Mouse (Mus musculus) small intestine, adult 2 months (tissue): ENCODE measurements around the gene Scmh1.

Experiments used
- CTCF ChIP-seq: fragments of 200-500 bp; IDR thresholded peaks from 2 replicates; pipeline ENCODE4 v1.5.1; 2012; ENCODE audit warnings: low read depth, mild to moderate bottlenecking, control low read depth, inconsistent platforms, low read length, moderate library complexity, mixed read lengths; ENCODE audit not compliant: insufficient replicate concordance, insufficient read length; ENCODE audit errors: extremely low read depth
- POLR2A ChIP-seq: fragments of 200-500 bp; IDR thresholded peaks from 2 replicates; pipeline ENCODE4 v1.6.1; 2012; ENCODE audit warnings: low read depth, mild to moderate bottlenecking, control low read depth, inconsistent platforms, low read length, moderate library complexity

- TF ChIP-seq CTCF (no peak), POLR2A (no peak)
These were observed 165.5 kb downstream of the Scmh1 start for GRCm38 (mm10) chr4:120570438-120571069.
